Mouse (Mus musculus): ENCODE results near the gene Stk24.
"Not testable (repeated sequence)": the region's sequence is repeated elsewhere in the genome, so short reads cannot be mapped to it uniquely, and the experiment has no call there.

Stk24 gene

GRCm38 (mm10) chr14:121379827-121380145 lies at the start of gene Stk24:
Gene Stk24 (minus strand): TSS chr14:121380011.
- DNase-seq (ENCODE audit: low spot score), result no peak

GRCm38 (mm10) chr14:121428148-121428547 lies 48.3 kb upstream of the Stk24 start:
- no peak for DNase-seq (ENCODE audit: low spot score)

GRCm38 (mm10) chr14:121426743-121427142 lies 46.9 kb upstream of the Stk24 start:
- no peak for DNase-seq (ENCODE audit: low spot score)

- DNase-seq (ENCODE audit: low spot score), result no peak
Observed at GRCm38 (mm10) chr14:121425004-121425793, 45.4 kb upstream of the Stk24 start.

GRCm38 (mm10) chr14:121423341-121423751 lies 43.5 kb upstream of the Stk24 start:
- no peak for DNase-seq (ENCODE audit: low spot score)

GRCm38 (mm10) chr14:121422664-121423340 lies 43.0 kb upstream of the Stk24 start:
- no peak for DNase-seq (ENCODE audit: low spot score)

GRCm38 (mm10) chr14:121422000-121422399 lies 42.2 kb upstream of the Stk24 start:
- no peak for DNase-seq (ENCODE audit: low spot score)

GRCm38 (mm10) chr14:121417594-121417993 lies 37.8 kb upstream of the Stk24 start:
- no peak for DNase-seq (ENCODE audit: low spot score)

- DNase-seq (ENCODE audit: low spot score), result no peak
Observed at GRCm38 (mm10) chr14:121416626-121417319, 37.0 kb upstream of the Stk24 start.

GRCm38 (mm10) chr14:121414635-121415241 lies 34.9 kb upstream of the Stk24 start:
- no peak for DNase-seq (ENCODE audit: low spot score)

GRCm38 (mm10) chr14:121413726-121414125 lies 33.9 kb upstream of the Stk24 start:
- not testable (repeated sequence) for DNase-seq (ENCODE audit: low spot score)

- DNase-seq (ENCODE audit: low spot score), result no peak
Observed at GRCm38 (mm10) chr14:121408944-121409343, 29.1 kb upstream of the Stk24 start.

- no peak for DNase-seq (ENCODE audit: low spot score)
Observed at GRCm38 (mm10) chr14:121406943-121407342, 27.1 kb upstream of the Stk24 start.

GRCm38 (mm10) chr14:121405546-121405945 lies 25.7 kb upstream of the Stk24 start:
- no peak for DNase-seq (ENCODE audit: low spot score)

- no peak for DNase-seq (ENCODE audit: low spot score)
Observed at GRCm38 (mm10) chr14:121405120-121405519, 25.3 kb upstream of the Stk24 start.

GRCm38 (mm10) chr14:121399676-121400075 lies 19.9 kb upstream of the Stk24 start:
- DNase-seq (ENCODE audit: low spot score), result no peak

- no peak for DNase-seq (ENCODE audit: low spot score)
Observed at GRCm38 (mm10) chr14:121397471-121397870, 17.7 kb upstream of the Stk24 start.

- no peak for DNase-seq (ENCODE audit: low spot score)
Observed at GRCm38 (mm10) chr14:121395125-121395524, 15.3 kb upstream of the Stk24 start.

- no peak for DNase-seq (ENCODE audit: low spot score)
Observed at GRCm38 (mm10) chr14:121391927-121392326, 12.1 kb upstream of the Stk24 start.

- DNase-seq (ENCODE audit: low spot score), result no peak
Observed at GRCm38 (mm10) chr14:121387760-121388159, 7.9 kb upstream of the Stk24 start.

GRCm38 (mm10) chr14:121385440-121385839 lies 5.6 kb upstream of the Stk24 start:
- DNase-seq (ENCODE audit: low spot score), result no peak

GRCm38 (mm10) chr14:121383801-121384200 lies 4.0 kb upstream of the Stk24 start:
- DNase-seq (ENCODE audit: low spot score), result no peak
